Mouse (Mus musculus) adrenal gland, adult 18-20 months (tissue): ENCODE data around the gene Ntm. TPM values are rescaled to one million over a fixed set of nuclear protein-coding genes. Genes with fewer than 3 reads are reported as not detected.

ENCODE experiments used
- DNase-seq, 2 experiments: peaks; one replicate each; pipeline ENCODE4 v3.0.0; 2021 to 2022; ENCODE audit warnings: low spot score in 2 of 2
- total RNA-seq, 2 experiments: library from RNA; stranded (reverse); gene quantifications; 1 replicate in 1 of 2; 2 replicates in 1 of 2; pipeline ENCODE4 v1.2.3; 2021

The Ntm gene
- total RNA-seq, 2 experiments from 2014 or later = 0.54 to 0.60 TPM

GRCm38 (mm10) chr9:29887924-29888323, 75.0 kb downstream of the Ntm start:
- no peak for DNase-seq

- no peak for DNase-seq
Observed at GRCm38 (mm10) chr9:29884062-29884461, 78.9 kb downstream of the Ntm start.

- DNase-seq = no peak
Observed at GRCm38 (mm10) chr9:29881614-29882013, 81.3 kb downstream of the Ntm start.

- DNase-seq = no peak
Observed at GRCm38 (mm10) chr9:29877583-29877982, 85.4 kb downstream of the Ntm start.

- DNase-seq = no peak
Observed at GRCm38 (mm10) chr9:29867746-29868145, 95.2 kb downstream of the Ntm start.

GRCm38 (mm10) chr9:29866824-29867223, 96.1 kb downstream of the Ntm start:
- DNase-seq = no peak

GRCm38 (mm10) chr9:29866101-29866500, 96.8 kb downstream of the Ntm start:
- DNase-seq = no peak

- no peak for DNase-seq
Observed at GRCm38 (mm10) chr9:29865502-29865901, 97.4 kb downstream of the Ntm start.

GRCm38 (mm10) chr9:29864886-29865285, 98.1 kb downstream of the Ntm start:
- no peak for DNase-seq

- DNase-seq = no peak
Observed at GRCm38 (mm10) chr9:29862408-29862807, 100.5 kb downstream of the Ntm start.

- no peak for DNase-seq
Observed at GRCm38 (mm10) chr9:29859256-29860048, 103.5 kb downstream of the Ntm start.

- DNase-seq = no peak
Observed at GRCm38 (mm10) chr9:29848735-29849455, 114.0 kb downstream of the Ntm start.

GRCm38 (mm10) chr9:29837344-29837743, 125.6 kb downstream of the Ntm start:
- no peak for DNase-seq

- peak in 1 of 2 experiments; percentile 30 for DNase-seq
Observed at GRCm38 (mm10) chr9:29834911-29835310, 128.0 kb downstream of the Ntm start.

- DNase-seq = no peak
Observed at GRCm38 (mm10) chr9:29833781-29834180, 129.2 kb downstream of the Ntm start.

- DNase-seq = no peak
Observed at GRCm38 (mm10) chr9:29827240-29827660, 135.7 kb downstream of the Ntm start.

GRCm38 (mm10) chr9:29825236-29825635, 137.7 kb downstream of the Ntm start:
- DNase-seq = no peak

GRCm38 (mm10) chr9:29823716-29824115, 139.2 kb downstream of the Ntm start:
- no peak for DNase-seq

GRCm38 (mm10) chr9:29812685-29813084, 150.3 kb downstream of the Ntm start:
- DNase-seq = no peak

- no peak for DNase-seq
Observed at GRCm38 (mm10) chr9:29806790-29807189, 156.2 kb downstream of the Ntm start.

- DNase-seq = no peak
Observed at GRCm38 (mm10) chr9:29804483-29804882, 158.5 kb downstream of the Ntm start.

GRCm38 (mm10) chr9:29803738-29804285, 159.1 kb downstream of the Ntm start:
- no peak for DNase-seq
